Mouse (Mus musculus) CD4-positive naive resting alpha-beta T cell, adult 57 days (primary cell): ENCODE results near the gene Mif. TPM values are rescaled to one million over a fixed set of nuclear protein-coding genes. Genes with fewer than 3 reads are reported as not detected.

ENCODE experiments used
- total RNA-seq: library from RNA; stranded (reverse); gene quantifications from one replicate; pipeline ENCODE4 v1.2.4, GENCODE M21; 2023

Gene Mif
- total RNA-seq = 269 TPM

GRCm38 (mm10) chr10:75859786-75860470 lies at the start of gene Mif:
Gene Mif, minus strand, starts transcription at chr10:75860240.

GRCm38 (mm10) chr10:75893089-75893750 lies 33.2 kb upstream of the Mif start, which contains the start of gene Derl3:
Gene Derl3, plus strand, starts transcription at chr10:75893413.

DNA sequence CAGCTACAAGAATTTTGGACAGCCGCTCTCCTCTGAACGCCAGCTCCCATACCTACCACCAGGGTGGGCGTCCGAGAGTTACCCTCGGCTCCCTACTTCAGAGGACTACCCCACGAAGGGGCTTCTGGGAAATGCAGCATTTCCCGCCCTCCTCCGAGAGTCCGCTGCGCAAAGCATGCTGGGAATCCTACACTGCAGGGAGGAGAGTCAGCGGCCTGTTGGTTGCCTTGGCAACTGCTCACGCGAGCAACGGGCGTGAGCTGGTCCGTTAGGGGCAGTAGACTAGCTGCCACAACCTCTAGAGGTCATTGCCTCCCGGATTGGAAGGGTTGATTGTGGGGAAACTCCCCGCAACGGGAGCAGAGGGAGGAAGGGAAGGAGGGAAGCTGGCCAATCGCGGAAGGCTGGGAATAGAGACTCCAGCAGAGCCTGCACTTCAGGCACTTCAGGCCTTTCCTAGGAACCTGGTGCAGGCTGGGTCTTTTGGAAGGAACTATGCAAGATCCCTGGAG lies 22.7 kb downstream of the Mif start, which contains the start of gene Gstt2:
Gene Gstt2 (minus strand): TSS at position 177 of the 512 bp plus-strand sequence.

DNA sequence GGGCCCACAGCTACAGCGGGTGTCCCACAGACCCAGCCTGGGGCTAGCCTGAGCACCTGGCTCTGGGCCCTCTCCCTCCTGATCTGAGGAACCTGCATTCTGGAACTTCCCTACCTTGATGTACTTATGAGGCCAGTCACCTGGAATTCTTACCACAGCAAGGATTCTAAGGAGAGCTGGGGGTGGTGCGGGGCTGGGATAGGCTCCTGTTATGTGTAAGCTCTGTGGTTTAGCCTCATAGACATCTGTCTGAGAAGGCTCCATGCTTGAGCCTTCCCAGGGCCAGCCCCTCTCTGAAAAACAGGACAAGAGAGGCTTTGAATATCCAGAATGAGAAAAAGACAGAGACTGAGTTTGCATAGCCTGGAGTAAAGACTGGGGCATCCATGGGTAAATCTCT lies 37.6 kb downstream of the Mif start, which contains the start of gene Gstt4:
Gene Gstt4 (minus strand): TSS at position 101 of the 400 bp plus-strand sequence.

Other genes with a start within 250 kb of the Mif start
- gene Susd2, start 216.2 kb downstream of the Mif start, total RNA-seq = 4.7 TPM
- 110 TPM for gene Cabin1, start 95.9 kb downstream of the Mif start, total RNA-seq
- gene Ddt, start 86.8 kb downstream of the Mif start, total RNA-seq = 23.0 TPM
- not detected for gene Gm20441, start 79.3 kb downstream of the Mif start, total RNA-seq
- gene Gstt3, start 78.8 kb downstream of the Mif start, total RNA-seq = 2.9 TPM
- gene Gstt1, start 61.7 kb downstream of the Mif start, total RNA-seq = 1.8 TPM
- not detected for gene Gstt4, start 37.7 kb downstream of the Mif start, total RNA-seq
- gene Gstt2, start 22.8 kb downstream of the Mif start, total RNA-seq = 14.0 TPM
- gene Derl3, start 33.2 kb upstream of the Mif start, total RNA-seq = 4.7 TPM
- 50.6 TPM for gene Smarcb1, start 61.4 kb upstream of the Mif start, total RNA-seq
- gene Chchd10, start 72.9 kb upstream of the Mif start, total RNA-seq = 28.0 TPM
- 1.9 TPM for gene Mmp11, start 76.3 kb upstream of the Mif start, total RNA-seq
- not detected for gene Gm867, start 80.4 kb upstream of the Mif start, total RNA-seq
- gene Vpreb3, start 82.8 kb upstream of the Mif start, total RNA-seq = 3.4 TPM
- 1.2 TPM for gene Gm5134, start 94.3 kb upstream of the Mif start, total RNA-seq
- gene Zfp280b, start 172.4 kb upstream of the Mif start, total RNA-seq = 17.6 TPM